Mouse (Mus musculus) stomach, postnatal 0 days (tissue): ENCODE measurements around the gene Jdp2.

Source experiments
- CTCF ChIP-seq: IDR thresholded peaks from 2 replicates; pipeline ENCODE4 v1.5.1; 2016; ENCODE audit warnings: antibody characterized with exemption, low read depth, mild to moderate bottlenecking, moderate library complexity
- EP300 ChIP-seq: optimal IDR thresholded peaks from 2 replicates; pipeline ENCODE3; 2016; ENCODE audit warnings: antibody characterized with exemption

DNA sequence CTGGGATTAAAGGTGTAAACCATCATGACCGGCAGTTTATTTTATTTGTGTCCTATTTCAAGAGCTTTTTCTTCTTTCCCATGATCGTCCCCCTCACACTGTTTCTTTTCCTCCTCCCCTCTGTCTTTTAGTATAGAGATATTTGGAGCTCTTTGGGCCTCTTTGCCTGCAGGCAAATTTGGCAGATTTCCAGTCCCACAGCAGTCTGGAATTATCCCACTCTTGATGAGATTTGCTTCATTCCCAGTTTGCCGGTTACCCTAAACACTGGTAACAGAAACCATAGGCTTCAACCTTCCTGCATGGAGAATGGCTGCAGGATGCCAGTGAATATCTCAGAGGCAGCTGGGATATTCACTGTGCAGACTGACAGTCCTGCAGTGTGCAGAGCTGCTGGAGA, 69.9 kb downstream of the Jdp2 start:
- TF ChIP-seq CTCF (no peak), EP300 (no peak)
